13 mouse cellular contexts compared by ENCODE assay signal in genomic region chr2:74039580-74039979, GRCm38 (mm10).
"Had no signal": no experiment of that assay in that cellular context is flagged by ENCODE, and none has a peak within 500 bp of the region (broad histone marks: within the 10 kb centered on the region; RNA-seq: fewer than 3 reads in every experiment).

No protein-coding gene starts in this region.

- H3K36me3 ChIP-seq: limb, embryonic 10.5 days; limb, embryonic 13.5 days; liver, embryonic 13.5 days; midbrain, embryonic 12.5 days had no signal

- H3K27me3 ChIP-seq: limb, embryonic 13.5 days; liver, embryonic 13.5 days; midbrain, embryonic 12.5 days had no signal

- H3K4me1 ChIP-seq: limb, embryonic 10.5 days; liver, embryonic 13.5 days; megakaryocyte, embryonic 14.5 days; midbrain, embryonic 12.5 days had no signal

- H3K4me2 ChIP-seq: limb, embryonic 13.5 days; liver, embryonic 13.5 days; midbrain, embryonic 12.5 days had no signal

- H3K9ac ChIP-seq: limb, embryonic 13.5 days; liver, embryonic 13.5 days; midbrain, embryonic 12.5 days had no signal

- DNase-seq: kidney, adult 18-20 months; kidney, adult 9 months; kidney, postnatal 14 days; kidney, postnatal 4 days; liver; liver, embryonic 13.5 days; lung, adult 2 months; thymus, adult 18-20 months; thymus, postnatal 36 days had no signal

- H3K4me3 ChIP-seq: limb, embryonic 10.5 days; limb, embryonic 13.5 days; liver, embryonic 13.5 days; megakaryocyte, embryonic 14.5 days; midbrain, embryonic 12.5 days had no signal

- H3K27ac ChIP-seq: limb, embryonic 10.5 days; limb, embryonic 13.5 days; liver, embryonic 13.5 days; midbrain, embryonic 12.5 days had no signal

- H3K9me3 ChIP-seq: limb, embryonic 10.5 days; limb, embryonic 13.5 days; liver, embryonic 13.5 days; megakaryocyte, embryonic 14.5 days; midbrain, embryonic 12.5 days had no signal
